Mouse (Mus musculus) forebrain, embryonic 13.5 days (tissue): ENCODE measurements at regions not wholly inside any gene's neighbourhood (a gene's known extent, or its start where the extent isn't known, plus 50 kb on each side); places are given as distances from the start of the nearest gene placed in this dataset.

Source experiments
- ATAC-seq: fragments of 200-750 bp; cut with Nextera tagmentation; 2 replicates; pipeline ENCODE4 v1.8.0; 2017
- H3K27ac ChIP-seq: fragments of 300-500 bp; sonication (generic); 2 replicates; pipeline ENCODE4 v1.5.1; 2015; ENCODE audit warnings: inconsistent platforms, mild to moderate bottlenecking, moderate library complexity
- H3K27me3 ChIP-seq: fragments of 300-500 bp; sonication (generic); 2 replicates; pipeline ENCODE4 v1.6.1; 2015; ENCODE audit warnings: mild to moderate bottlenecking, inconsistent platforms
- H3K36me3 ChIP-seq: fragments of 300-500 bp; sonication (generic); 2 replicates; pipeline ENCODE4 v1.6.1; 2015; ENCODE audit warnings: mild to moderate bottlenecking, inconsistent platforms; ENCODE audit not compliant: poor library complexity, severe bottlenecking
- H3K4me1 ChIP-seq: fragments of 300-500 bp; sonication (generic); 2 replicates; pipeline ENCODE4 v1.6.1; 2015; ENCODE audit warnings: inconsistent platforms
- H3K4me2 ChIP-seq: fragments of 300-500 bp; sonication (generic); 2 replicates; pipeline ENCODE4 v1.6.1; 2015; ENCODE audit warnings: inconsistent platforms, mild to moderate bottlenecking, moderate library complexity
- H3K4me3 ChIP-seq: fragments of 300-500 bp; sonication (generic); 2 replicates; pipeline ENCODE4 v1.5.1; 2015; ENCODE audit warnings: mild to moderate bottlenecking, inconsistent platforms
- H3K9ac ChIP-seq: fragments of 300-500 bp; sonication (generic); 2 replicates; pipeline ENCODE4 v1.6.1; 2015; ENCODE audit warnings: mild to moderate bottlenecking, inconsistent platforms
- H3K9me3 ChIP-seq: fragments of 300-500 bp; sonication (generic); replicated peaks from 2 replicates; pipeline ENCODE4 v1.6.1; 2016; ENCODE audit warnings: inconsistent platforms
- WGBS: fragments of 180-500 bp; shearing (Covaris S2); methylation state at CpG from one replicate; pipeline ENCODE4 v1.1.7; 2015; 5-methylcytosine and 5-hydroxymethylcytosine counted together

DNA sequence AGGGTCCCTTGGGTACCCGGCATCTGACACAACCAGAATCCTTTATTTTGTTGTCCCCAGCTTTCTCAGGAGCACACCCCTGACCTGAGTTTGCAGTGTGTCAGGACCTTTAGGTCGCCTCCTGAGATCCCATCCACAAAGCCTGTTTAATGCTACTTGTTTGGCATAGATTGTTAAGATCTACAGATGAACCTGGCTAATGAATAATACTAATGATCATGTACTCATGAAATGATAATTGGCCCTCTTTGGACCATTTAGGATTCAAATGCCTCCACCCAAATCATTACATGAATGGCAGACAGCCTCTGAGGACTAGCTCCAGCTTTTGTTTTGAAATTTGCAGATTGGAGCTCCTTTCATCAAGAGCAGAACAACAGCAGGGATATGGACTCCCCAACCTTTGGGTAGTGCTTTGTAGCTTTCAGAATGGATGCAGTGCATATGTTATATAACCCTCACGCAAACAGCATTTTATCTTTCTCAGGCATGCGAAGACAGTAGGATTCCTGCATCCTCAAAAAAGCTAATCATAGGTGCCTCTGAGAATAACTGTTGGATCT, 400.1 kb downstream of the Ttll7 start:
- peak; percentile 46 for ATAC-seq
- Histone ChIP-seq H3K9ac (no peak overlapping the region), H3K4me2 (no peak overlapping the region), H3K36me3 (no peaks in the 10 kb centered on the region), H3K27ac (peak overlapping the region; percentile 63; the same call in 1 of the 2 replicates), H3K9me3 (no peaks in the 10 kb centered on the region), H3K27me3 (no peaks in the 10 kb centered on the region), H3K4me3 (no peak overlapping the region), H3K4me1 (peaks cover 12% of the 10 kb centered on the region)
- 46% methylated on average over 4 of the region's 4 CpGs for WGBS

DNA sequence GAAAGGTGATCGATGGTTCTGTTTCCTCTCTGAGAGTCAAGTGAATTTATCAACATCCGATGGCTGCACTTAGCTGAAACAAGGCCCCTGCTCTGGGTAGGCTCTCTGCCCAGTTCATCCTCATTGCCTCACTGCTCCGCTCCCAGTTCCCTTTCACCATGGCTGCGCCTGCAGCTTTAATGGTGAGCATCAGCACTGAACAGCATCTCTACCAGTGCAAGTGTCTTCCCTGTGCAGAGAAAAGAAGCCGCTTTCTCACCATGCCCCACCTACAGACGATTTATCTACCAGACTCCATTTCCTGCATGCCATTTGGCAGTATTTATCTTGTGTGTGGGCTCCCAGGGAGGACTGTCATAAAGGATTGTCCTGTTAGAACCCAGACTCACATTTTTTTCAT, 400.6 kb downstream of the Ttll7 start:
- H3K4me1 ChIP-seq: peaks cover 12% of the 10 kb centered on the region
- peak overlapping the region; percentile 63; the same call in 1 of the 2 replicates for H3K27ac ChIP-seq
- H3K4me3 ChIP-seq: no peak overlapping the region
- H3K36me3 ChIP-seq: no peaks in the 10 kb centered on the region
- H3K27me3 ChIP-seq: no peaks in the 10 kb centered on the region
- H3K4me2 ChIP-seq: no peak overlapping the region
- no peaks in the 10 kb centered on the region for H3K9me3 ChIP-seq
- peak; percentile 60 for ATAC-seq
- 69% methylated on average over 6 of the region's 6 CpGs for WGBS
- no peak overlapping the region for H3K9ac ChIP-seq

DNA sequence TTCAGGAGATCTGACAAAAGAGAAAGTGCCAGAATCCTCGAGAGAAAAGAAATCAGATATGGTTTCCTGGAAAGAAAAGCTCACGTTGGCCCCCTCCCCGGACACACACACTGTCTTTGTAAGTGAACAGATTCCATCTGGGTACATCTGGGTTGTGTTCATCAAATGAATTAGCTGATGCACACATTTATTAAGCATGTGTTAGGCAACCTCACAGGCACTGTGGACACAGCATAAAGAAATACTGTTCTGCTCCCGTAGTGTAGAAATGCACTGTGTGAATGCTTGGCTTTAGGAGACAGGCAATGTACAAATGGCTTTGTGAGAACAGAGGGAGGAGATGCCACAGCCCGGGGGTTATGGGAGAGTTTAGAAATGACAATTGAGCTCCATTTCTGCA, 402.3 kb downstream of the Ttll7 start:
- Histone ChIP-seq H3K4me1 (peaks cover 12% of the 10 kb centered on the region), H3K36me3 (no peaks in the 10 kb centered on the region), H3K27ac (no peak overlapping the region), H3K9me3 (no peaks in the 10 kb centered on the region), H3K9ac (no peak overlapping the region), H3K4me3 (no peak overlapping the region), H3K4me2 (no peak overlapping the region), H3K27me3 (no peaks in the 10 kb centered on the region)
- WGBS: 66% methylated on average over 5 of the region's 5 CpGs
- no peak for ATAC-seq

DNA sequence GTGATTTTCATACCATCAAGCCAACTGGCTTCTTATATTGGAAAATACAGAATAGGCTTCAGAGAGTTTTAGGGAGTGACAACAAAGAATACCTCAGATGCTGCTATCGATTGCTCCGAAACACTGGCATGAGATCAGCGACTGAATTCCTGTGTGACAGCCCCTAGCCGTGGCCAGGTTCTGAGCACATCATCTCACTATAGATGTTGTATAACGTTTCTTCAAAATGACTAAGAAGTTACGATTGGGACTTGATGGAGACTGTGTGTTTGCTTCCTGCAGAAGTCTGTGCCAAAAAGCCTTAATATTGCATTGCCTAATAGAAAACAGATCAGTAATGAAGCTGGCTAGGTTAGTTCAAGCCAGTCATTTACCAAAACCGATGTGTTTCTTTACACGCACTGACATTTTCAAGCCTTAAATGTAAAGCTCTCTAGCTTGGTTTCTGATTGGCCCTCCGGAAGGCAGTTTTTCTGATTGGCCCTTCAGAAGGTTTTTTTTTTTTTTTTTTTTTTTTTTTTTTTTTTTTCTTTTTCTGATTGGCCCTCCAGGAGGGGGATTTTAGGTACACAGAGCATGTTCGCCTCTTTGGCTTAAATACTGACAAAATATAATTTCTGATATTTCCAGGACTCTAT, 408.9 kb downstream of the Ttll7 start:
- H3K36me3 ChIP-seq: no peaks in the 10 kb centered on the region
- H3K9ac ChIP-seq: no peak overlapping the region
- H3K4me3 ChIP-seq: no peak overlapping the region
- no peaks in the 10 kb centered on the region for H3K9me3 ChIP-seq
- no peak for ATAC-seq
- no peaks in the 10 kb centered on the region for H3K4me1 ChIP-seq
- H3K27ac ChIP-seq: no peak overlapping the region
- WGBS: 88% methylated on average over 10 of the region's 10 CpGs
- H3K27me3 ChIP-seq: no peaks in the 10 kb centered on the region
- H3K4me2 ChIP-seq: no peak overlapping the region

DNA sequence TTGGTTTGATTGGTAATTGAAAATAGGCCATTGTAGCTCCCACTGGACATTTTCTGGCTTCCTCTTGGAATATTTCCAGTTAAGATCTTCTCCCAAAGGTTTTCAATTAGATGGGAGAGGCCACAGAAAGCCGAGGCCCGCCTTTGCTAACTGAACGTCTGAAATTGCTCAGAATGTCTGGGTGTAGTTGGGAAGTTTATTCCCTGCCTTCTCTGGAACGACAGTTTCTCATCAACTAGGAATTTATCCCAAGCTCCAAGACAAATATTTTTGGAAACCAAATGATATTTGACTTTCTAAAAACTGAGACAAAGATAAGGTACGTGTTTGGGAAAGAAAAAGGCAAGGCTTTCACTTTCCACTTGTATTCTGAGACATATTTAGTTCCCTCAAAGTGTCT, 414.4 kb downstream of the Ttll7 start:
- Histone ChIP-seq H3K27ac (no peak overlapping the region), H3K4me1 (no peaks in the 10 kb centered on the region), H3K4me2 (no peak overlapping the region), H3K9me3 (no peaks in the 10 kb centered on the region), H3K27me3 (no peaks in the 10 kb centered on the region), H3K4me3 (no peak overlapping the region), H3K9ac (no peak overlapping the region), H3K36me3 (no peaks in the 10 kb centered on the region)
- 89% methylated on average over 5 of the region's 5 CpGs for WGBS
- no peak for ATAC-seq

DNA sequence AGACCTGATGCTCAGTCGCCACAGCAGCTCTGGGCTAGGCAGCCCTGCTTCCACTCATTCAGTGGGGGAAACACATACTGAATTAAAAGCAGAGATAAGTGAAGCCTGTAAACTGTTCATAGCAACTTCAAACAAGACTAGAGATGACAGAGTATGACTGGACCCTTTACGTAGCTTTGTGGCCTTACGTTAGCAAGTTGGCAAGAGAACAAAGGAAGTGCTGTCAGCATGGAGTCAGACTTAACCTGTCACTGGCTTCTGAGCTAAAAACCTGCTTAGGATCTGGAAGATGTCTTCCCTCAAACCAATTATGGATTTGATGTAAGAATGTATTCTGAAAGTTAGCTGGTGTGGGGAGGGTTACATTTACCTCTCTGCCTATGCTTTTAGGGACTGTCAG, 421.3 kb downstream of the Ttll7 start:
- H3K27me3 ChIP-seq: no peaks in the 10 kb centered on the region
- H3K4me2 ChIP-seq: no peak overlapping the region
- H3K27ac ChIP-seq: no peak overlapping the region
- H3K4me1 ChIP-seq: no peaks in the 10 kb centered on the region
- H3K9ac ChIP-seq: no peak overlapping the region
- H3K9me3 ChIP-seq: no peaks in the 10 kb centered on the region
- H3K4me3 ChIP-seq: no peak overlapping the region
- ATAC-seq: no peak
- no peaks in the 10 kb centered on the region for H3K36me3 ChIP-seq
- WGBS: 71% methylated on average over 3 of the region's 3 CpGs

DNA sequence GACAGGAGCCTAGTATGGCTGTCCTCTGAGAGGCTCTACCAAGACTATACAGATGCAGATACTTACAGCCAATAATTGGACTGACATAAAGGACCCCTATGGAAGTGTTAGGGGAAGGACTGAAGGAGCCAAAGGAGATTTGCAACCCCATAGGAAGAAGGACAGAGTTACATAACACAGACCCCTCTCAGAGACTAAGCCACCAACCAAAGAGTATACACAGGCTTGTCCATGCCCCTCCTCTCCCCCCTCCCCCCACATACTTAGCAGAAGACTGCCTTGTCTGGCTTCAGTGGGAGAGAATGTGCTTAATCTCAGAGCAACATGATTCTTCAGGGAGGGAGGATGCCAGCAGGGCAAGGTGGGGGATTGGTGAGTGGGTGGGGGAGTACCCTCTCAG, 426.4 kb downstream of the Ttll7 start:
- Histone ChIP-seq H3K27me3 (no peaks in the 10 kb centered on the region), H3K9ac (no peak overlapping the region), H3K27ac (no peak overlapping the region), H3K4me1 (no peaks in the 10 kb centered on the region), H3K4me2 (no peak overlapping the region), H3K9me3 (no peaks in the 10 kb centered on the region), H3K36me3 (no peaks in the 10 kb centered on the region), H3K4me3 (no peak overlapping the region)
- no peak for ATAC-seq

DNA sequence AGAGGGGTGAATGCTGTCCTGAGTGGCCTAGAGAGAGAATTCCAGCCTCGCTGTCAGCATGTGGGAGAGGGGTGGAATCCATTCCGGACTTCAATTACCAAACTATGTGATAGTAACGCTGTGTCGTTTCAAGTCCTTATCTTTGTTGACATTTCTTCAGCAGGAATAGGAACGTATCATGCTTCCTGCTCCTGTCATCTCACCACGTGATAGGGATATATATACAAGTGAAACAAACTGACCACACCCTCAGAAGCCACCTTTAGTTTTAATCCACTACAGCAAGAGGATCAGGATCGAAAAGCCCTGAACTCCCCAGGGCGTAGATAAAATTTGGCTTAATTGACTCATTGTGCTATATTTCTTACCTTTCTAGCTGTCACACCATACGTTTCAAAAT, 431.6 kb downstream of the Ttll7 start:
- 92% methylated on average over 9 of the region's 9 CpGs for WGBS
- no peak overlapping the region for H3K4me2 ChIP-seq
- H3K9ac ChIP-seq: no peak overlapping the region
- no peak overlapping the region for H3K27ac ChIP-seq
- ATAC-seq: no peak
- H3K27me3 ChIP-seq: no peaks in the 10 kb centered on the region
- H3K36me3 ChIP-seq: no peaks in the 10 kb centered on the region
- H3K4me1 ChIP-seq: no peaks in the 10 kb centered on the region
- no peaks in the 10 kb centered on the region for H3K9me3 ChIP-seq
- no peak overlapping the region for H3K4me3 ChIP-seq

DNA sequence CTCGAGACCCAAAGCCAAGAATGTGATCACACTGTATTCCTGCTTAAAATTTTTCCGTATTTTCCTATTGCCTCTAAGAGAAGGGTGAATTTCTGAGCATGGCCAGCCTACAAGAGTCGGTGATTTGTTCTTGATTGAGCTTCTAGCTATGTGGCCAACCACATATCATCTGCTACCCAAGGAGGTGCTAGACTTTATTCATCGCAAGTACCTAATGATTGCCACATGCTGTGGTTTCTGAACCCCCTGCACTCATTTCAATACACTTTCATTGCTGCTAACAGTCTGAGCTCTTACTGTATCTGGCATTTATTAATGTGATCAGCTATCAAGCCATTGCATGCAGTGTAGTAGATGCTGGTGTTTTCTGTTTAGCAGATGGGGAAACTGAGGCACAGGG, 432.2 kb downstream of the Ttll7 start:
- 93% methylated on average over 4 of the region's 4 CpGs for WGBS
- Histone ChIP-seq H3K4me3 (no peak overlapping the region), H3K27ac (no peak overlapping the region), H3K9ac (no peak overlapping the region), H3K4me1 (no peaks in the 10 kb centered on the region), H3K4me2 (no peak overlapping the region), H3K27me3 (no peaks in the 10 kb centered on the region), H3K36me3 (no peaks in the 10 kb centered on the region), H3K9me3 (no peaks in the 10 kb centered on the region)
- no peak for ATAC-seq

DNA sequence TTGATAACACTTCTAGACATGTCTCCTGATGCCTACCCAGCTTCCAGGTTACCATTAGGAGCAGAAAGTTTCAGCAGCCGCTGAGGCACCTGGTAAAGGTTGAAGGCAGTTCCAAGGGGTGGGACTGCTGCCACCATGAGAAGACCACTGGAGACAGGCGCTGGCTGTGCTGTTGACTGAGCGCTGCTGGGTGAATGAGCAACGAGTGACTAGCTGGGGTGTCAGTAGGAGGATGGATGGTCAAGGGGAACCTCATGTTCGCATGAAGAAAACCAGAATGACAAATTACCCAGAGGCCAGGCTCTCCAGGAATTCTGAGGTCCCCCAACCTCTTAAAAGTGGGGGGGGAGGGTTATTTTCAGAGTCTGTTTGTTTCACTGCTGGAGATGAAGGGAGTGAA, 433.3 kb downstream of the Ttll7 start:
- Histone ChIP-seq H3K4me3 (no peak overlapping the region), H3K27ac (no peak overlapping the region), H3K9me3 (no peaks in the 10 kb centered on the region), H3K36me3 (no peaks in the 10 kb centered on the region), H3K4me1 (no peaks in the 10 kb centered on the region), H3K27me3 (no peaks in the 10 kb centered on the region), H3K4me2 (no peak overlapping the region), H3K9ac (no peak overlapping the region)
- 85% methylated on average over 5 of the region's 5 CpGs for WGBS
- ATAC-seq: no peak

DNA sequence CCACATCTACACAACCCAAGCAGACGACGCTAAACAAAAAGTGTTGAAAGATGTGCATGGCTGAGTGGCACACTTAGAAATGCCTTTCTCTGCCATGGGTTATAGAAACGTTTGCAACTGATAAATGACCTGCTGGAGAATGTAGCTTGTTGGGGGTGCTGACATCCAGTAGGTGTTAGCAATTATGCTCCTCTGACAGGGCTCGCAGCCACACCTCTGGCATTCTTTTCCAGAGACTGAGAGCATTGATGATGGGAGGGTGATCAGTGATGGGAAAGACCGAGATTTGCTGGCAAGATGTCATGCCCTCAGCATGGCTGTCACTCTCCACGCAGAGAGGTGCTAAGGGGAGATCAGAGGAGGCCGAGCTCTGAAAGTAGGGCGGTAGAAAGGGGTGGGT, 435.3 kb downstream of the Ttll7 start:
- H3K9me3 ChIP-seq: no peaks in the 10 kb centered on the region
- H3K36me3 ChIP-seq: no peaks in the 10 kb centered on the region
- H3K4me1 ChIP-seq: no peaks in the 10 kb centered on the region
- H3K4me3 ChIP-seq: no peak overlapping the region
- no peak overlapping the region for H3K27ac ChIP-seq
- 77% methylated on average over 8 of the region's 8 CpGs for WGBS
- ATAC-seq: no peak
- H3K4me2 ChIP-seq: no peak overlapping the region
- no peaks in the 10 kb centered on the region for H3K27me3 ChIP-seq
- no peak overlapping the region for H3K9ac ChIP-seq

DNA sequence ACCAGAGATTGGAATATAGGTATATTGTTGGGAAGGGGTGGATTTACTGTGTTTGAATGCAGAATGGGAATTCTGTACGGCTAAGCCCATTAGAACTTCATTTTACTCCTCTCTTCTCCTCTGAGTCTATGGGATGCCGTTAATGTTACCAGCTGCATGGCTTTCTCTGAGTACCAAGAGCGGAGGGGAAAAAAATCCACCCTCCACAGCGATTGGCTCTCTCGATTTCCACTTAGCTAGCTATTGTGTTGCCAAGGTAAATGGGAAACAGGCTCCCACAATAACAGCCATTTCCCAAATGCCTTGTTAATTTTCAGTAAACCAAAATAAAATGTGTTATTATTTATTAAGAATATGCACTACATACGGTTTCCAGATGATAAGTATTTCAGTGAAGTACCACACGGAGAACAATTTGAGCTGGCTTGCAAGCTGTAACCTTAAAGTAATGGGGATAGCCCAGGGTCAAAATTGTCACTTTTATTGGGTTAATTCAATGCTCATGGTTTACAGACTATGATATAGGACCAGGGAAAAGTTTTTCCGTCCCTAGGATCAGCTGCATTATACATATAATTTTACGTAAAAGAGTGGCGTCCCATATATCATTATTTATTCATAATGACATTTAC, 439.6 kb downstream of the Ttll7 start:
- WGBS: 80% methylated on average over 10 of the region's 10 CpGs
- Histone ChIP-seq H3K9me3 (no peaks in the 10 kb centered on the region), H3K36me3 (no peaks in the 10 kb centered on the region), H3K9ac (no peak overlapping the region), H3K4me2 (no peak overlapping the region), H3K27ac (no peak overlapping the region), H3K4me3 (no peak overlapping the region), H3K4me1 (no peaks in the 10 kb centered on the region), H3K27me3 (no peaks in the 10 kb centered on the region)
- no peak for ATAC-seq

DNA sequence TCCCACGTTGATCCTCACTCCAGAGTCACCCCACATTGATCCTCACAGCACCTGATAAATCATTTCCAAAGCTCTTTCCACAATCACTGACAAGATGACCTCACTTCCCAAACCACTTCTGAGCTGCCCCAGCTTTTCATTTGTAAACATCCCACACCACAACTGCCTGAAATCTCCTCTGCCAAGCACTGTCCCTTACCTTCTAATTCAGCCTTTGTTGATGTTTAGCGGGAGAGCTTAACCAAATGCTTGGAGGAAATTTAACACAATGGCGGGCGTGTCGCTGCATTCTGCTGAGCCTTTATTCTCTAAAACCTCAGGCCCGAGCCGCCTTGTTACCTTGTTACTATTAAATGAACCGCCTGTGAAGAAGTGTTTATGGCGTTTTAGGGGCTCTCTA, 445.9 kb downstream of the Ttll7 start:
- Histone ChIP-seq H3K4me2 (no peak overlapping the region), H3K4me3 (no peak overlapping the region), H3K4me1 (no peaks in the 10 kb centered on the region), H3K9me3 (no peaks in the 10 kb centered on the region), H3K9ac (no peak overlapping the region), H3K27me3 (no peaks in the 10 kb centered on the region), H3K36me3 (no peaks in the 10 kb centered on the region), H3K27ac (no peak overlapping the region)
- 4% methylated on average over 9 of the region's 9 CpGs for WGBS
- ATAC-seq: no peak
